Mouse (Mus musculus) lung, postnatal 0 days (tissue): ENCODE results near the gene Chn2. TPM values are rescaled to one million over a fixed set of nuclear protein-coding genes. Genes with fewer than 3 reads are reported as not detected.
"Not testable (repeated sequence)": the region's sequence is repeated elsewhere in the genome, so short reads cannot be mapped to it uniquely, and the experiment has no call there.

Experiments
- ATAC-seq: fragments of 200-750 bp; cut with Nextera tagmentation; 2 replicates; pipeline ENCODE4 v1.8.0; 2017; ENCODE audit warnings: moderate library complexity
- DNase-seq: peaks from one replicate; pipeline ENCODE4 v3.0.0-alpha.2; 2016; ENCODE audit warnings: low spot score
- H3K27ac ChIP-seq: fragments of 300-500 bp; sonication (generic); 2 replicates; pipeline ENCODE4 v1.5.1; 2014; ENCODE audit warnings: antibody characterized with exemption, mild to moderate bottlenecking, low read length, mixed read lengths
- H3K27me3 ChIP-seq: fragments of 300-500 bp; sonication (generic); replicated peaks from 2 replicates; pipeline ENCODE4 v1.6.1; 2014; ENCODE audit warnings: low read length, mixed read lengths; ENCODE audit not compliant: insufficient read depth
- H3K36me3 ChIP-seq: fragments of 300-500 bp; sonication (generic); 2 replicates; pipeline ENCODE4 v1.6.1; 2014; ENCODE audit warnings: low read length, mixed read lengths; ENCODE audit not compliant: insufficient read depth
- H3K4me1 ChIP-seq: fragments of 300-500 bp; sonication (generic); 2 replicates; pipeline ENCODE4 v1.6.1; 2014; ENCODE audit warnings: antibody characterized with exemption, low read depth, low read length, mixed read lengths; ENCODE audit not compliant: insufficient read depth
- H3K4me2 ChIP-seq: fragments of 300-500 bp; sonication (generic); replicated peaks from 2 replicates; pipeline ENCODE4 v1.6.1; 2014; ENCODE audit warnings: low read depth, mild to moderate bottlenecking, low read length, moderate library complexity, mixed read lengths
- H3K4me3 ChIP-seq: fragments of 300-500 bp; sonication (generic); 2 replicates; pipeline ENCODE4 v1.5.1; 2014; ENCODE audit warnings: low read depth, low read length
- H3K9ac ChIP-seq: fragments of 300-500 bp; sonication (generic); replicated peaks from 2 replicates; pipeline ENCODE4 v1.6.1; 2014; ENCODE audit warnings: low read depth, mild to moderate bottlenecking
- H3K9me3 ChIP-seq: fragments of 300-500 bp; sonication (generic); 2 replicates; pipeline ENCODE4 v1.6.1; 2016; ENCODE audit warnings: low read length, mixed read lengths
- CTCF ChIP-seq: IDR thresholded peaks from 2 replicates; pipeline ENCODE4 v1.5.1; 2016; ENCODE audit warnings: antibody characterized with exemption, mild to moderate bottlenecking
- EP300 ChIP-seq: IDR thresholded peaks from 2 replicates; pipeline ENCODE4 v1.6.1; 2016; ENCODE audit warnings: antibody characterized with exemption, mild to moderate bottlenecking, control low read depth
- WGBS: fragments of 180-500 bp; shearing (Covaris S2); extraction: QIAGEN DNeasy Blood & Tissue Kit; methylation state at CpG from one replicate; pipeline ENCODE4 v1.1.7; 2014; 5-methylcytosine and 5-hydroxymethylcytosine counted together
- polyA plus RNA-seq: library from polyadenylated mRNA; unstranded; fragments of >200 nt; fragmentation: Nextera tagmentation; extraction: Ambion mirVana; gene quantifications from 2 replicates; pipeline ENCODE4 v1.2.1, GENCODE M21; 2015

The Chn2 gene
- polyA plus RNA-seq, 1 experiment from 2014 or later = 6.8 TPM

GRCm38 (mm10) chr6:54171385-54171784 lies 132.0 kb downstream of the Chn2 start:
- ATAC-seq (no peak), DNase-seq (no peak)
- Histone ChIP-seq H3K27ac (no peak overlapping the region), H3K4me2 (no peak overlapping the region), H3K9me3 (no peaks in the 10 kb centered on the region), H3K9ac (no peak overlapping the region), H3K4me1 (no peaks in the 10 kb centered on the region), H3K36me3 (no peaks in the 10 kb centered on the region), H3K4me3 (no peak overlapping the region), H3K27me3 (no peaks in the 10 kb centered on the region)
- TF ChIP-seq EP300 = no peak
- TF ChIP-seq CTCF = no peak
- 82% methylated on average over 6 of the region's 6 CpGs for WGBS

DNA sequence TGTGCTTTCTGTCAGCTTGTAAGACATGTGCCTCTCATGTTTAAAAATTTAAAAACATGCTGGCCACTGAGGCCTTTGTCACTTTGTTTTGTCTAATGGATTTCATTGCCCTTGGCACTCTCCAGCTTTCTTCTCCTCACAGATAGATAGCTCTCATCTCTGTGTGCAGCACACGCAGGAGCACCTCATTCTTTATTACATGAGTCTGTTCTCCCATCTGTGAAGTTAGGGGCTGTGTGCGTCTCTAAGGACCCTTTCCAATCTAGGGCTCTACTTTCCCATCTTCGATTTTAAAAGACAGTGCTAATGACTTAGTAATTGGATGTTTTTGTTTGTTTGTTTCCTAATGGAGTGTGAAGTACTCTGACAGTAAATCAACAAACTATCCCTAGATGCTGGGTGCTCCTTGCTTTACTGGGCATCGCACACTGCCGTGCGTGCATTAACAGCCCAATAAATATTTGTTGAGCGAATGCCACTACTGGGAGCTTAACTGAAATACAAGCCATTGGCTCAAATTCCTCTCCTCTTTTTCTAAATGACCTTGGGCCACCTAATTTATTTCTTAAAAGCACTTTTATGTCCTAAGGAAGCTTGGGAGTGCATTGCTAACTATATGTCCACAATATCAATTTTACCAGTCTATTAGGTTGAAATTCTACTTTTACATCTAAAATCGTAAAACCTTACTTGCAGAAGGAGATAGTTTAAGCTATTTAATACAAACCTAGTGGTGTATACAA lies 136.3 kb downstream of the Chn2 start:
- 71% methylated on average over 8 of the region's 8 CpGs for WGBS
- Histone ChIP-seq H3K36me3 (no peaks in the 10 kb centered on the region), H3K4me2 (no peak overlapping the region), H3K9me3 (no peaks in the 10 kb centered on the region), H3K9ac (no peak overlapping the region), H3K27me3 (no peaks in the 10 kb centered on the region), H3K27ac (no peak overlapping the region), H3K4me1 (no peaks in the 10 kb centered on the region), H3K4me3 (no peak overlapping the region)
- DNase-seq (no peak), ATAC-seq (no peak)
- TF ChIP-seq EP300 (no peak), CTCF (no peak)

DNA sequence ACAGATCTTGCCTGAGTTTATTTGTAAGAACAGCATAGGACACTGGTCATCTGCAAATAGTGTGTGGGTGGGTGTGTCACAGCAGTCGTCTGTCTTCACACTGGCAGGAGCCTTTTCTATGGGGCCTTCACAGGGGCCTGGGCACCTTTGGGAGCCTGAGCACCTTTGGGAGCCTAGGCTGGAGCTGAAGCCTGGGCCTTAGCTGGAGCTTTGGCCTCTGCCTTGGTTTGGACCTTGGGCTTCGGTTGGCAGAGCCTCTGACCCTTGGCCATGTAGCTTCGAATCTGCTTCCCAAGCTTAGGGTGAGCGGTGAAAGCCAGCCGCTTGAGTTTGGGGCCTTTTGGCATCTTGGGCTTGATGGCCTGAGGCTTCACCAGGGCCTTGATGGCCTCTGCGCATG lies 137.7 kb downstream of the Chn2 start:
- H3K9ac ChIP-seq, ATAC-seq, DNase-seq, H3K4me2 ChIP-seq, H3K4me3 ChIP-seq, H3K4me1 ChIP-seq, H3K9me3 ChIP-seq, H3K27ac ChIP-seq, H3K36me3 ChIP-seq, H3K27me3 ChIP-seq: not testable (repeated sequence)
- WGBS = 90% methylated on average over 6 of the region's 6 CpGs

DNA sequence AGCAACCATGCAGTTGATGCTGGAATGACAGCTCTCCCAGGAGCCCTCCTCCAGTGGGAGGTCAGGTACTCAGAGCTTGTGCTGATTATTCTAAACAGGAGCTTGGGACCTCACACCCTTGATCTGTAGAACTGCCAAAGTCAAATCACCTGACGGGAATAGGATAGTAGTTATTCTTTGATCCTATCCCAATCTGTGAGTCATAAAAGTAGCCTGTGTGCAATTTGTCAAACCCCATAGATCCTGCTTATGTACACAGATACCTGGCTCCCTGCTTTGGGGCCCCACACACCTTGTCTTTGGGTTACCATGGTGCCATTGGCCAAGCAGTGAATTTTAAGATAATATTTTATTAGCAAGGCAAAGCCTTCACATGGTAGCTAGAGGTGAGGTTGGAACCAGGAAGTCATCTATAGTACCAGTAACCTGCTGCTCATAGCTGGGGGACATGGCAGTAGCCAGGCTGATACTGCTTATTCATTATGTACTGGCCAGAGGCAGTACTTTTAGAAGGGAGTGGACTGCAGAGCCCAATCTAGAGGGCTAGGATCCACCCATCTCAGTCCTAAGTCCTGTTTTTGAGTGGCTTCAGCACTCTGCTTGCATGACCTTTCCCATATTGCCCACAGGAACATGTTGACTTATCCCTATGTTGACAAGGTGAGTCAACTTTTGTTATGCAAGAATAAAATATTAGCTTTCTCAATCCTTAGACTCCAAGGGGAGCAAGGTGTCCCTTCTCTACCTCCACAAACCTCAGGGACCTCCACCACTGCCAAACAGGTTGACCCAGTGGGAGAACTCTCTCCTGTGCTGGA lies 139.9 kb downstream of the Chn2 start:
- no peak overlapping the region for H3K27ac ChIP-seq
- H3K36me3 ChIP-seq = no peaks in the 10 kb centered on the region
- 82% methylated on average over 1 of the region's 1 CpGs for WGBS
- DNase-seq = no peak
- H3K9ac ChIP-seq = no peak overlapping the region
- no peak overlapping the region for H3K4me3 ChIP-seq
- H3K27me3 ChIP-seq = no peaks in the 10 kb centered on the region
- TF ChIP-seq CTCF = no peak
- no peak for TF ChIP-seq EP300
- no peaks in the 10 kb centered on the region for H3K9me3 ChIP-seq
- H3K4me2 ChIP-seq = no peak overlapping the region
- ATAC-seq = no peak; the same call in 1 of the 2 replicates
- H3K4me1 ChIP-seq = no peaks in the 10 kb centered on the region

DNA sequence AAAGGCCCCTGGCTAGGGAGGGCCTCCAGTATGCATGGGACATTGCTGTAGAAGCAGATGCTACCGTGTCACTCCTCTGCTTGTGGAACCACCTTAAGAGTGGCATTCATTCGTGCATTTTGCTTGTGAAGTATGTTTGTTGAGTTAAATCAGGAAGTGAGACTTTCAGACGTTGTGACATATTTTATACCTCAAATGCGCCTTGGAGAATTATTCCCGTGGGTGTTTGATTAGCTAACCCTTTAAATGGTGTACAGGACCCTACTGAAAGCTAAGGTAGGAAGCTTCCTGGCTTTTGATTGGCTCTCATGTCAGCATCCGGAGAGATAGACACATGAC lies 140.5 kb downstream of the Chn2 start:
- WGBS = 64% methylated on average over 6 of the region's 6 CpGs
- Histone ChIP-seq H3K4me3 (no peak overlapping the region), H3K27ac (no peak overlapping the region), H3K9ac (no peak overlapping the region), H3K27me3 (no peaks in the 10 kb centered on the region), H3K4me1 (no peaks in the 10 kb centered on the region), H3K36me3 (no peaks in the 10 kb centered on the region), H3K4me2 (no peak overlapping the region), H3K9me3 (no peaks in the 10 kb centered on the region)
- ATAC-seq = no peak
- DNase-seq = no peak
- TF ChIP-seq CTCF (no peak), EP300 (no peak)

DNA sequence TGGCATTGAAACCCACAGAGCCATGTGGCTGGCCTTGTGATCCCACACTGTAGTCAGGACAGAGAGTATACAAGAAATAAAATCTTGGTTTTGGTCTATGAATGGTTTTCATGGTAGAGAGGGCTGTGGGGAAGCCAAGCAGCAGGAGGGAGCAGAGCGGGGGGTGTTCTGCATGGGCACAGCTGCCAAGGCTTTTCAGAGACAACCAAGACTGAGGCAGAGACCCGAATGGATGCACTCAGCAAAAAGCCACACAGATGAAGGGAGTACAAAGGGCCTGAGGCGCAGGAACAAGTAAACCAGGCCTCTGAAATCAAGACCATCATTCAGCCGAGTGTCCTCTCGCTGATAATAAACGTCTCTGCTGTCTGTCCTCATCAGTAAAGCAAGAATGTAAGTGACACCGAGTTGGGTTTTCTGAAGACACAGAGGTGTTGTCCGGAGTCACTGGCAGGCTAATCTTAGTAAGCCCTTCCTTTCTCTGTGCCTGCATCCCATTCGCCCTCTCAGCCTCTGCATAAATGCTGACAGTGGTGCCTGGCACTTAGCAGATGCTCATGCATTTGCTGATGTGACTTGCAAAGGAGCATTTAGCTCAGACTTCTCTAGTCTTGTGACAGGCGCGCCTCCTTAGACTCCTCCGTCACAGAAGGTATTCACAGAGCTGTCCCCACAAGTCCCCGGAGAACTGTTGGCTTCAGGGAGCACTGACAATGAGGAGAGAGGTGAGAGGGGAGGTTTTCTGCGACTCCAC lies 144.6 kb downstream of the Chn2 start:
- ATAC-seq (no peak), DNase-seq (no peak)
- Histone ChIP-seq H3K4me2 (no peak overlapping the region), H3K4me1 (no peaks in the 10 kb centered on the region), H3K36me3 (no peaks in the 10 kb centered on the region), H3K4me3 (no peak overlapping the region), H3K9ac (no peak overlapping the region), H3K9me3 (no peaks in the 10 kb centered on the region), H3K27me3 (no peaks in the 10 kb centered on the region), H3K27ac (no peak overlapping the region)
- 73% methylated on average over 14 of the region's 14 CpGs for WGBS
- TF ChIP-seq CTCF (no peak), EP300 (no peak)
